Mouse (Mus musculus) thymus, adult 2 months (tissue): ENCODE data around the gene Map4.

Experiments
- CTCF ChIP-seq: fragments of 200-500 bp; IDR thresholded peaks from 2 replicates; pipeline ENCODE4 v1.5.1; 2012; ENCODE audit warnings: mild to moderate bottlenecking, control low read depth, low read length, moderate library complexity, borderline replicate concordance; ENCODE audit not compliant: control insufficient read depth, poor library complexity, insufficient read depth; ENCODE audit errors: extremely low read depth
- POLR2A ChIP-seq: fragments of 200-500 bp; IDR thresholded peaks from 2 replicates; pipeline ENCODE4 v1.6.1; 2012; ENCODE audit warnings: mild to moderate bottlenecking, low read length, control low read depth, moderate library complexity; ENCODE audit not compliant: control insufficient read depth, poor library complexity, insufficient read depth; ENCODE audit errors: extremely low read depth

GRCm38 (mm10) chr9:110132921-110133320, 201.7 kb downstream of the Map4 start:
- TF ChIP-seq POLR2A (no peak), CTCF (no peak)
